Mouse (Mus musculus) T-cell, adult 2 months (primary cell): Measurements from ENCODE around the gene Gm525.
A peak's percentile ranks its signal among the peaks of the same experiment; 100 is the strongest.
"Not testable (repeated sequence)": the region's sequence is repeated elsewhere in the genome, so short reads cannot be mapped to it uniquely, and the experiment has no call there.

ENCODE experiments used
- DNase-seq: peaks from one replicate; pipeline ENCODE4 v3.0.0; 2022; ENCODE audit warnings: low spot score

Gm525 gene

GRCm38 (mm10) chr11:89064312-89064711 lies 9.3 kb upstream of the Gm525 start:
- DNase-seq, result no peak

- DNase-seq, result peak; percentile 38
Measured at GRCm38 (mm10) chr11:89065297-89065696, 8.3 kb upstream of the Gm525 start.

GRCm38 (mm10) chr11:89066126-89066525 lies 7.5 kb upstream of the Gm525 start:
- no peak for DNase-seq

GRCm38 (mm10) chr11:89066750-89067149 lies 6.9 kb upstream of the Gm525 start, which contains the start of gene Dgke:
Gene Dgke (minus strand): TSS chr11:89066850.
- no peak for DNase-seq

GRCm38 (mm10) chr11:89067301-89067822 lies 6.3 kb upstream of the Gm525 start:
- DNase-seq, result no peak

- DNase-seq, result no peak
Measured at GRCm38 (mm10) chr11:89067871-89068490, 5.7 kb upstream of the Gm525 start.

- no peak for DNase-seq
Measured at GRCm38 (mm10) chr11:89068649-89069048, 5.0 kb upstream of the Gm525 start.

- peak; percentile 60 for DNase-seq
Measured at GRCm38 (mm10) chr11:89069303-89069702, 4.3 kb upstream of the Gm525 start.

GRCm38 (mm10) chr11:89071522-89071921 lies 2.1 kb upstream of the Gm525 start:
- DNase-seq, result no peak

- DNase-seq, result no peak
Measured at GRCm38 (mm10) chr11:89074783-89075413, 1.3 kb downstream of the Gm525 start.

GRCm38 (mm10) chr11:89076370-89076821 lies 2.8 kb downstream of the Gm525 start:
- no peak for DNase-seq

- DNase-seq, result no peak
Measured at GRCm38 (mm10) chr11:89077601-89078000, 4.0 kb downstream of the Gm525 start.

- DNase-seq, result no peak
Measured at GRCm38 (mm10) chr11:89078305-89078704, 4.7 kb downstream of the Gm525 start.

- DNase-seq, result no peak
Measured at GRCm38 (mm10) chr11:89078996-89079680, 5.5 kb downstream of the Gm525 start.

- DNase-seq, result not testable (repeated sequence)
Measured at GRCm38 (mm10) chr11:89081906-89082305, 8.3 kb downstream of the Gm525 start.

GRCm38 (mm10) chr11:89082691-89083090 lies 9.1 kb downstream of the Gm525 start:
- not testable (repeated sequence) for DNase-seq

GRCm38 (mm10) chr11:89084601-89085000 lies 11.0 kb downstream of the Gm525 start:
- DNase-seq, result peak; percentile 56

- no peak for DNase-seq
Measured at GRCm38 (mm10) chr11:89086208-89086809, 12.7 kb downstream of the Gm525 start.

- DNase-seq, result no peak
Measured at GRCm38 (mm10) chr11:89088754-89089153, 15.1 kb downstream of the Gm525 start.

- DNase-seq, result not testable (repeated sequence)
Measured at GRCm38 (mm10) chr11:89090359-89090758, 16.7 kb downstream of the Gm525 start.

- peak; percentile 22 for DNase-seq
Measured at GRCm38 (mm10) chr11:89092714-89093113, 19.1 kb downstream of the Gm525 start.

- no peak for DNase-seq
Measured at GRCm38 (mm10) chr11:89095306-89095705, 21.7 kb downstream of the Gm525 start.
